Mouse (Mus musculus): ENCODE measurements around the gene Msx1. TPM values are rescaled to one million over a fixed set of nuclear protein-coding genes. Genes with fewer than 3 reads are reported as not detected.
"Not testable (repeated sequence)": the region's sequence is repeated elsewhere in the genome, so short reads cannot be mapped to it uniquely, and the experiment has no call there.

Msx1 gene
- total RNA-seq (2021), result 1 to 10 TPM; 1.4 to 2.3 TPM
- 4.5 and 5.2 TPM in 2 replicates for polyA plus RNA-seq (2012; rRNA removed)
- long read RNA-seq, partial matches to known transcripts, result 0 of 2 reads
- long read RNA-seq, other reads (novel, unspliced or antisense), result 0 of 2 reads

DNA sequence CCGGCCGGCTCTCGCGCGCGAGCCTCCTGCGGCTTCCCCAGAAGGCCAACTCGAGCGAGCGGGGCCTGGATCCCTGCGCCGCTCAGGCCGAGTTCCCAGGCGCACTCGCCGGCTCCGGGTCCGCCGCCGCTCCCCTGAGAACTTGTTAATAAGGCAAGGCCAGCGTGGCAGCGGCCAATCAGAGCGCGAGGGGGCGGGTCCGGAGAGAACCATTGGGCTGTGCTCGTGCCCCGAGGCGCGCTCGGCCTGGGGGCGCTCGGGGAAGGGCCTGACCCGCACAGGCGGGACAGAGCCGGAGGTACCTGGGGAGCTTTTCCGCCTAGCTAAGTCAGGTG lies at the start of gene Msx1:
Gene Msx1 (minus strand): TSS at position 123 of the 335 bp plus-strand sequence.
- peak; percentile 94 for DNase-seq

DNA sequence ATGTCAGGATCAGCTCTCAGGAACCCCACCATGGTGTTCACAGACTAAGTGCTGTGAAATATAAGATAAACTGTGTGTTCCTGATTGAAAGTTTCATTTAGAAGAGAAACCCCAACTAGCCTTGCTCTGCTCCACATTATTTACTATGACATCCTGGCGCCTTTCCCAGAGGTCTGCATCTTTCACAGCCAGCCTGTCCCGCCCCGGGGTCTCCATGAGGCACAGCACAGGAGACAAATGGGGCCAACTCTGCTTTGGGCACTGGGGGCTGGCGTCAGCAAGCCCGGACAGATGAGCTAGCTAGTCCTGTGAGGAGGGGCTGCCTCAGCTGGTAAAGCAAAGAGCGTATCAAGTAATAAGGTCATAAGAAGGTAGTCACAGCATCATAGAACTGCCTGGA lies 41.1 kb upstream of the Msx1 start:
- no peak for DNase-seq

DNA sequence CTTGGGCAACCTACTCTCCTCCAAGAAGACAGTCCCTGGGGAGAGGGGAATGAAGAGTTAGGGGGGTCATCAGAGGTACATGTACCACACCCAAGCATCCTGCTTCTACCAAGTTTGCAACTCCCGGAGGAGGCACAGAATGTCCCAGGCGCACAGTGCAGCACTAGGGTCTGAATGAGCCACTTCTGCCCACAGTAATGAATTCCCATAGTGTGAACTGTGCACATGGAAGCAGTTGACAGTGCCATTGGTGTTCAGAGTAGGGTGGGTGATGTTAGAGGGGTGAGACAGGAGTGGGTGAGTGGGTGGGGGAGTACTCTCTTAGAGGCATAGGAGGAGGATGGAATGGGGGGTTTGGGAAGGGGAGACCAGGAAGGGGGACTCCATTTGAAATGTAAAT lies 39.9 kb upstream of the Msx1 start:
- DNase-seq, result no peak

DNA sequence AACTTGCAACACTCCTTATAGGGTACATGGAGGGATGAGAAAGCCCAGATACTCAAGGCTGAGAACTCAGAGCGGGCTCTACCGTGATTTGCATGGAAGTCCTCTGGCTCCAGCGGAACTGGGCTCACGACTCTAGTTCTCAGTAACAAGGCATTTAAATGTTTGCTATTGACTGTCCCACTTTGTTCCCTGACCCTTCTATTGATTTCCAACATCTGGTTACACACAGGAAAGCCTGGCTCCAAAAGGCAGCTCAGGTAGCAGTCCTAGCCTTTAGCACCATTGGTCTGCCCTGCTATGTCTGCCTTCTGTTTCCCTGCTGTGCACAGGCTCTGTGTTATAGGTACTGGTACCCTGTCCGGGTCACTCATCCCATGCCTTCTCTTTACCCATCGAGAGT lies 36.5 kb upstream of the Msx1 start:
- DNase-seq, result no peak

DNA sequence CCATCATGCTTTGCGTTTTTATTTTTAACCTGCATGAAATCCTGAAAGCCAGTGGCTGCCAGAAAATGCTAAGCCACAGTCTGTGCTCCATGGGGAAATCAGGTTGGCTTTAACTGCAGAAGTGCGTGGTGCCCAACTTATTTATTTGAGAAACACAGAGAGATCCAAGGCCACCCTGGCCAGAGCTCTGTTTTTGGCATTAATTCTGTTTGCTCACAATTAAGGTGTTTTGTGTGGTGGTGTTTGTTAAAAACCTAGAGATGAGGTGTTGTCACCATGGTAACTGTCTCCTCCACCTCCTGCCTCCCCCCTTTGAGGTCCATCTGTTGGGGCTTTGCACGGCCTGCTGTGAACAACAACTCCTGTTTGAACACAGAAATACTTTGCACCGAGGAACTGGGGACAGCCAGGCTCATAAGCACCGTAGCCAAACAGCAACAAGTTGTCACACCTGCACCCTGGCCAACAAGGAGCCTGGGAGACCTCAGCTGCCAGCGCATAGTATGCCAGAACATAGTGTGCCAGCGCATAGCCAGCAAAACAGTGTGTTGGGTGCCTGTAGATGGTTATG lies 35.9 kb upstream of the Msx1 start:
- no peak for DNase-seq

DNA sequence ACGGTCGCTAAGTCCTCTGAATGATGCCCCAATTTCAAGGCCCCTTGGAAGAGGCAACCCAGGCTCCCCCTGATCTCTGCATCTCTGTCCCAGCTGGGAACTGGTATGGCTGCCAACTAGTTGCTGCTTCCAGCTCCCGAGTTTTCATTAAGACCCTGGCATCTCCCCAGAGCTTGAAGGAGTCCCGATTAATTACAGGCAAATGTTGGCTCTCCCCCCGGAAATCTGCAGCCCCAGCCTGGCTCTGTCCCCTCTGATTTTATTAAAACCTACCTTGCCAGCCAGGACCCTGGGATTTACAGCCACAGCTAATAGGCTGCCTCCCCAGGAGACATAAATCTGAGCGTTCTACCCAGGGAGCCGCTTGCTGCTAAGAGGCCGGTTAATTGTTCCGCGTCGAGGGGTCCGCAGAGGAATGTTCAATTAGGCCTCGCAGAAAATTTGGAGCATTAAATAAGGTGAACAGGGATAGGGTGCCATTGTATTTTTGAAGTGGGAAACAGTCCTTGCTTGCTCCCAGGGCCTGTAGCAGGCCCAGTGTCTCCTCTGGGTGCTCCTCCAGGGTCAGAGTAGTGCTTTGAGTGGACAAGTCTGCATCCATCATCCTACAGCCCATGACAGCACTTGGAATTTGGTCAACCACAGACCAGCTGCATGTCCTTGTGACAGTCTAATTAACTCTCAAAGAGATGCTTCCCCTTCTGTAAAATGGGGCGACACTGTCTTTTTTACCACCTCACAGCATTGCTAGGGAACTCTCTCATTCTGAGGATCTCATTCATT lies 33.6 kb upstream of the Msx1 start:
- no peak for DNase-seq

DNA sequence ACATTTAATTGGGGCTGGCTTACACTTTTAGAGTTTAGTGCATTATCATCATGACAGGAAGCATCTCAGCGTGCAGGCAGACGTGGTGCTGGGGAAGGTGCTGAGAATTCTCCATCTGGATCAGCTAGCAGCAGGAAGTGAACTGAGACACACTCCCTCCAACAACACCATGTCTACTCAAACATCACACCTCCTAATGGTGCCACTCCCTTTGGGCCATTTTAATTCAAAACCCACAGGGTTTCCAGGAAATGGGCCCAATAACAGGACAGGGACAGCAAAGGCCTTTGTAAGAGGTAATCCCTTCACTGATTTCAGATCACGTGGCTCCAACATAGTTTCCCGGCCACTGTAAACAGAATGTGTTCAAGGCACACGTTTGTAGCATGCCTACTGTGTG lies 31.7 kb upstream of the Msx1 start:
- DNase-seq, result no peak

DNA sequence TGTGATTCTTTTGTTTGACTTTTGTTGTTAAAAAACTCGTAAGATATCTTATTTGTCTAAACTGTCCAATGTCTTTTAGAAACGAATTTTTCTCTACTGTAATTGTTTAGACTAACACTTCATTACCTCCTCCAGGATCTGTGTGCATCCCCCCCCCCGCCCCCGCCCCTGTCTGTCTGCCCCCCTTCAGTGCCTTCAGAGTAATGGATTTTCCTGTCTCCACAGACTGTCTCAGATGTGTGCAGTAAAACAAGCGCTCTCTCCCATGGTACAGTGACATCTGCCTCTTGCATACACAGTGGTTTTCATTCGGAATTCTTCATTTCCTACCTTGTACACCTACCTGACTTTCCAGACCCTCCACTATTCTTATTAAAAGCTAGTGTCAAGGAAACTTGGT lies 29.9 kb upstream of the Msx1 start:
- DNase-seq, result no peak

DNA sequence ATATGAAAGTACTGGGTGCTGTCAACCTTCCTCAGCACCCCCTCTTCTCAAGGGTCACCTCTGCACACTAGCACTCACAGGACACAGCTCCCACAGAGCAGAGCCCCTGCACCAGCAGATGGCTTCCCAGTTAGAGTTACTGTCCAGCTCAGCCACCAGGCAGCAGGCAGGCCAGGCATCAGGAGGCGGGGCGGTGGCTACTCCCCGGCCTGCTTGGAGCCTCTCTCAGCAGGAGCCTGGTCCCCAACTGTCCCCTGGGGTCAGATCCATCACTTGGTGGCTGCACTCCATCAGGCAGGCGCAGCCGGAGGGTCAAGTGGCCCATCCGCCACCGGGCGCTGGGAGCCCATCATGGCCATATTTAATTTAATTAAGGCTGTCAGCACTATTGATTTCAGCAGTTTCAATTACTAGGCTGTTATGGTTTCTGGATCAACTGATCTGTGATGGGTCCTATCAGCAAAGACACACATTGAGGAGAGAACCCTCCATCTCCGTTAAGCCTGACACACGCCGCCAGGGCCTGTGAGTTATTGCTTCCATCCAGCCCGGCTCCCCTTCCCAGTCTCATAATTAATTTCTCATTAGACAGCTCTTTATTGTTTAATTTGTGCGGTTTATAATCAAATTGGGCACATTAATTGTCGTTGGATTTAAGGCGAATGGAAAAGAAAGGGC lies 27.1 kb upstream of the Msx1 start:
- DNase-seq, result no peak

DNA sequence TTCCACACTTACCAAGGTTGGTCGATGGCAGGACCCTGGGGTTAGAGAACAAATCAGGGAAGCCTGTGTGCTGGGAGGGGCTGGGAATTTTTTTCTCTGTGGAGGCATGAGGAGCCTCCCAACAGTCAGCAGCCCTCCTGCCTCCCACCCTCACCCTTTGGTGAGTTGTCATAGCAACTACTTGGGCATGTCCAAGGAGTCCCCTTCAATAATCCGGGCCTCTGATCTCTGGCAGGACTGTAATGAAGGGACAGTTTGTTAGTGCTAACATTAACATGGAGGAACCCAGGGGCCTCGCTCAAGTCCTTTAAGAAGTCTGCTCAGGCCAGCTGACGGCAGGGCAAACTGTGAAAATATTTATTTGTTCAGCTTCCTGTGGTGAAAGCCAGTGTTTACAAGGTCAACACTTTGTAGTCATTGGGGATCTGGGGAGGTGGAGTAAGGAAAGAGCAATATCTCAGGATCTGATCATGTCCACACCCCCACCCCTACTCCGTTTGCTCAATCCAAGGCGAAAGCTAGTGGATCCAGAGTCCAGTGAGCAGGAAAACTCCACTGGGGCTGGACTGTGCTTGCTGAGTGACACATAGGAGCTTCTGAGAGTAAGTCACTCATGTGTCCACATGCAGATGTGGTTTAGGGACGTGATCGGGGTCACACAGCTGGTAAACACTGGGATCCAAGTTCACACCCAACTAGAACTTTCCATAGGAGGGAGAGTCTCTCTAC lies 24.8 kb upstream of the Msx1 start:
- DNase-seq, result no peak

DNA sequence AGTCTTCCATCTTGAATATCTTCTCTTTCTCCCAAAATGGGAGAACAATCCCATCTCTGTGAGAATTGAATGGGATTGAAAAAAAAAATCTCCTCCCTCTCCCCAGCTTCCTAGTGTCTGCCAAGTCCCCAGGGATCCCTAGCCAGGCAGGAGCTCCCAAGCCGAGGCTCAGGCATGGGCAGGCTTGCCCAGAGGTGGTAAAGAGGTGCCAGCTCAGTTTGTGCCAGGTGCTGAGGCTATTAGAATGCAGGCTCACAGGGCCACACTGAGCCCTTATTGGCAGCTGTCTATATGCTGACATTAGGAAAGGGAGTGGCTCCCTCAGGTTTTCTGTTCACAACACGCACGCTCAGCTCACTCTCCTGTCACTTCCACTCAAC lies 11.9 kb upstream of the Msx1 start:
- DNase-seq, result no peak

DNA sequence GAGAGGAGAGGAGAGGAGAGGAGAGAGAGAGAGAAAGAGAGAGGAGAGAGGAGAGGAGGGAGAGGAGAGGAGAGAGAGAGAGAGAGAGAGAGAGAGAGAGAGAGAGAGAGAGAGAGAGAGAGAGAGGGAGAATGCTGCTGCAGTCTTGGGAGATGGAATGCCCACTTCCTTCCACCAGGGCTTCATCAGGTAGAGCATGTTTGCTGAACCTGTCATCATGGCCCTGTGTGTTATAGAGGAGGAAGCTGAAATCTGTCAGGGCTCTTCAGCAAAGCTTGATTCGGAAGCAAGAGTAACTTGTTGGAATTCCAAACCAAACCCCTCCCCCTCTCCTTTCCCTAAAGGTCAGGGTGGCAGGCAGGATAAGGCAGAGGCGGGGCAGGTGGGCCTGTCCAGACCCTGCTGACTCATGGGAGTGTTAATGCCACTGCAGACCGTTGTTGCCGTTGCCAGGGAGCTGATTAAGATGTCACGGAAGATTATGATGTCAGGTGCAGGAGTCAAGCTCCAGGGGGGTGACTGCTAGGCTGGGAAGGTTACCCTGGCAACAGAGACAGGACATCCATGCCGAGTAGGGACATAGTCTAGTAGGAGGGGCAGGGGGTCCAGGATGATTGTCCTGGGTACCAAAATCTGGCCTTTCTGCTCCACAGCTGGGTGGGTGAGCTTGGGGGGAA lies 11.3 kb upstream of the Msx1 start:
- DNase-seq, result no peak

DNA sequence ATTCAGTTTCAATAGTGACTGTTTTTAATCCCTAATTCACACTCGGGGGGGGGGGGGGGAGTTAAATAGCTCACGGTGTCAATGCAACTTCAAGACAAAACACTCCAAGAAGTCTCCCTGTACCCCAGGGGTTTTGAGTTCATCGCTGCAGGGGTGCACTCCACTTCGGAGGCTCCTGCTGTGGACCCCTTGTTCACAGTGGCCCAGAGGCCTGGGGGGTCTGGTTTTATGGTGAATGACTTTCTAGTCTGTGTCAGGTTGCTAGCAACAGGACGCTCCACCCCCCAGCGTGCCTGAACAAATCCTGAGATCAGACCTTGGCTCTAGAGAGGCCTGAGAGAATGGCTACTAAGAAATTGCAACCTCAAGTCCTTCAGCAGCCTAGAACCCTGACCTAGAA lies 8.4 kb upstream of the Msx1 start:
- DNase-seq, result no peak

DNA sequence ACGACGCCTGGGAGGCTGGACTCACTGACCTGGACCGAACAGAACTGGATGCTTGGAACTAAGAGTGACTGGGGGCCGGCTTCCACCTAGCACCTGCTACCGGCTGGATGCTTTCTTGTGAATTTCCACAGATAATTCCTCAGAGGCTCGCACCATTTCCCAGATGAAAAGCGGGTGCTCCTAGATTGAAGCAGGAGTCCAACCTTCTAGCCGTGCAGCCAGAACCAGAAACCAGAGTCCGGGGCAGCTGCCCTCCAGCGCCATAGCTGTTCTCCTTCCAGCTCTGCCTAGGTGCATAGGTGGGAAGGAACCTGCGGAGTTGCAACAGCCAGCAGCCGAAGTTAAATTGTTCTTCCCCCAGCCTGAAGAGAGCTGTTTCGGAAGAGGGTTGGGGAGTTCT lies 7.6 kb upstream of the Msx1 start:
- no peak for DNase-seq

DNA sequence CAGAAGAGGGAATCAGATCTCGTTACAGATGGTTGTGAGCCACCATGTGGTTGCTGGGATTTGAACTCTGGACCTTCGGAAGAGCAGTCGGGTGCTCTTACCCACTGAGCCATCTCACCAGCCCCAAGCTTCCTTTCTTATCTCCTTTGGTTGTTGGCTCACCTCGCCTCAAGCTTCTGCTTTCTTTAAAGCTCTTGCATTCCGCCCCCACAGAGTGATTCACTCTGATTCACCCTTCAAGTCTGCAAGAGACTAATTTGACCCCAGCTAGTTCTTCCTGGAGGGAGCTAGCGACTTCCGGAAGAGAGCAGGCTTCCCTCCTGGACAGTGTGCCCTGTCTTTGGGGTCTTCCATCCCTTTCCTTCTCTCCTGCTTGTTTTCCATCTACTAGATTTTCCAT lies 6.1 kb upstream of the Msx1 start:
- DNase-seq, result not testable (repeated sequence)

DNA sequence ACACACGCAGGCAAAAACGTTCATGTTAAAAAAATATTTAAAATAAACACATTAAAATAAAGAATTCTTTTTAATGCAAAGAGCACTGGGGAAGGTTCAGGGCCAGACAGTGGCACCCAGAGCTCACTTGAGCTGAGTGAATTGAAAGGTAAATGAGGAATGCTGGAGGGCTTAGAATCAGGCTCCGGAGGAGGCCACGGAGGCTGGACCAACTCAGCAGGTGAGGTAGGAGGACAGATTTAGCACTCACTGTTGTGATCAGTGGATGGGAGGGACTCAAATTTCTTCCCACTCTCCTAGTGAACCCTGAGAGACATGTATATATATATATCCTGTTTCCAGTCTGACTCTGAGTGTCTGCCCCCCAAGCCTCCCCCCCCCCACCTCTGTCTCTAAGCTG lies 5.5 kb upstream of the Msx1 start:
- no peak for DNase-seq

DNA sequence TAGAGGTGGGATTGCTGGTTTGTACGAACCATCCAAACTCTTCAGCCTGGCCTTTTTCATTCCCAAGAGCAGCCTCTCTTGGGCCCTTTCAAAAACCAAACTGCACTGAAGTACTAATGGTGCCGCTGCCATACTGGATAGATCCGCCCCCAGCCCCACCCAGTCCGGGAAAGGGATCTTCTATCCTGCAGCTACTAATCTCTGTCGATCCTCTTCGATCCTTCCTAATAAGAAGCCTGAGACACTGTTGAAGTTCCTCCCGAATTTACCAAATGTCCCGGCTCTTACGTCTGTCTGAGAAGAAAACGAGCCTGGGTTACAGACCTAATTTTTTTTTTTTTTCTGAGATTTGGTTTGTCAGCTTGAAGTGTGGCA lies 4.9 kb upstream of the Msx1 start:
- no peak for DNase-seq

DNA sequence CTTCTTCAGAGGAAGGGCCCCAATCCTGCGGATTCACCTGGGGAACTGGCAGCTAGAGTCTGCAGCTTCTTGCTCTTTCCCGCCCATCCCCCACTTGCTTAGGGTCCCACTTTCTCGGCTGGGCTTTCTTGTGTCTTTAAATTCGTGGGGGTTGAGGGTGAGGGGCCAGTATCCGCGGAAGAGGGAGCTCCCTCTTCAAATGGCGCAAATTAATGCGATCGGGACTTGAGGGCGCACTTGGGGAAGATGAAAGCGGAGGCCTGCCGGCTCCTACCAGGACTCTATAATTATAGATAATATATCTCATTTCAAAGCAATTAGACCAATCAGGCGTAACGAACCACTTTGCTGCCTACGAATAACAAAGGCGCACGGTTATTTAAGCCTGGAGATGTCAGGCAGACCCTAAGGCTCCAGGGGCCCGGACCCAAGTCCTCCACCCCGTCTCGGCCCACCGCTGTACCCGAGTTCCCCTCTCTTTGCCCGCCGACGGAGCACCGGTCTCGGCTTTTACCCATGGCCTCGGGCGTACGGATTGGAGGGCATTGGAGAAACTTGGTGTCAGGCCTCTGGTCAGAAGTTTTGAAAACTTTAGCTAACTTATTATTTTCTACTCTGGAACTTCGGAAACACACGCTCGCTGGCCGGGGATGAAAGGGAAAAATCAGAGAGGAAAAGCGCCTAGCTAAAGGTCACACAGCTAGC lies 4.4 kb upstream of the Msx1 start:
- no peak for DNase-seq

DNA sequence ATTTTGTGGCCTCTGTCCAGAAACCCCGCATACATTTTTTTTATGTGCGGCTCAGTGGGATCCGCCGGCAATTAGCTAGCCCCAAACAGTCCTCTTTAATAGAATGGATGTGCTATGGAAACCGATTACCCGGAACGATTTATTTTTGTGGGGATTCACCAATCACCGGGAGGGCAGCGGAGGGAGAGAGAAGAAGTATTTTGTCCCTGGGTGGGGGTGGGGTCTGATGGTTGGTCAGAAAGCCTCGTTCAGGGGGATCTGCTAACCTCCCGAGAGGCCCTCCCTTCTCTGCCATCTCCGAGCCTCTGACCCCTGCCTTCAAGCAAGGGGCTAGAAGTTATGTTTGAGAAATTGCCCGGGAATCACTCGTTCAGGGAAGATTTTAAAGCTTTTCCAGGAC lies 3.6 kb upstream of the Msx1 start:
- no peak for DNase-seq

DNA sequence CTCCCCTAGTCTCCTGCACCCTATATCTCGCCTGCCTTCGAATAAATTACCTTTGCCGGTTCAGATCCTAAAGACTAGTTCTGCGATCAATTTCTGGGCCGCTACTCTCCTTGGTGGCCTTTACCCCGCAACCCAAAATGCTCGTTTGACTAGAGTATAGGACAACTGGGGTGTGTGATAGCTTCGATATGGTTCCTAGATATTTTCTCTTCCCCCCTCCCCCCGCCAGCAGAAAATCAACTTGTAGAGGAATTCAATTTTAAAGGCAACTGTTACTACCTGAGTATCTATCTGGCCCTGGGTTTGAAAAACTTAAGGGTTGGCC lies 3.2 kb upstream of the Msx1 start:
- no peak for DNase-seq

DNA sequence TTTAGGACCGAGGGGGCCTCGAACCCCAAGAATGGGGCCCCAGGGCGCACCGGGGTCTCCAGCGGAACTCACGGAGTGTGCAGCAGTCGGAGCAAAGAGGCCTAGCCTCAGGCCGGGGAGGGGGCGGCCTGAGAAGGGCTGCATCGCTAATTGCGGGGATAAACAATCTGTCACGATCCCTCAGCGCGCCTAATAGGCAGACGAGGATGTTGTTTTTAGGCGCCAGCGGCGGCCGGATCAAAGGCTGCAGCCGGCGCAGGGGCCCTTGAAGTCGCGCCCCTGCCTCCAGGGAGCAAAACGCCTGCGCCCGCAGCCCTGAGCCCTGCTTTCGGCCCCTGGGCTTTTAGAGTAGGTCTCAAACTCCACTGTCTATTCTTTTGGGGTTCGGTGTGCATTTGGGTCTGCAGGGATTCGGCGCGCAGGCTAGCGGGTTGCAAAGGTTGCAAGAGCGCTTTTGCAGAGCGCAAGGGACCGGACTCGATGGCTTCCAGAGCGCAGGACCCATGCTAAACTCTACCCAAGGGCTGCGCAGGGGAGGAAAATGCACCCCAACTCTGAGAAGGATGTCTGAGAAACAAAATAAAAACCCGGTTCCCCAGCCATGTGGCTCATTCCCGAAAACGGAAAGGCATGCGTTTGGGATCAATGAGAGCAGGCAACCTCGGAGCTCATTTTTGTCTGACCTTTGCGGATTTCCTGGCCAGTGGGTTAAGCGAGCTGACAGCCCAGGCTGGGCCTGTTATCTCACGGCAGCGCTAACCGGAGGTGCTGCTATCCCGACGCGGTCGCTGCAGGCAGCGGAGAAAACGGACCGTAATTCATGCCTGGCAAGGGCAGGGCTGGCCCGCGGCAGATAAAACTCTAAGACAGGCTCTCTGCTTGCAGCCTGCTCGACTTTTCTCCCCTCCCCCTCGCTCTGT lies 2.6 kb upstream of the Msx1 start:
- no peak for DNase-seq
